Mouse (Mus musculus) monocyte, adult 5-6 weeks (primary cell): Measurements from ENCODE around the gene Rdh16f2. TPM values are rescaled to one million over a fixed set of nuclear protein-coding genes. Genes with fewer than 3 reads are reported as not detected.
"Not testable (repeated sequence)": the region's sequence is repeated elsewhere in the genome, so short reads cannot be mapped to it uniquely, and the experiment has no call there.

ENCODE experiments used
- ATAC-seq: fragments of 153-309, 156-312 bp; replicated peaks from 2 replicates; pipeline ENCODE4 v1.8.0; 2017; ENCODE audit warnings: mild to moderate bottlenecking; ENCODE audit not compliant: low TSS enrichment, insufficient number of reproducible peaks, severe bottlenecking, poor library complexity, low FRiP score
- total RNA-seq: library from RNA; stranded (forward); fragments of 200-1000, 200-491, 200-594 nt; gene quantifications from 3 replicates; pipeline ENCODE4 v1.2.3, GENCODE M21; 2017

Gene Rdh16f2
- total RNA-seq, 1 experiment from 2014 or later: not detected

DNA sequence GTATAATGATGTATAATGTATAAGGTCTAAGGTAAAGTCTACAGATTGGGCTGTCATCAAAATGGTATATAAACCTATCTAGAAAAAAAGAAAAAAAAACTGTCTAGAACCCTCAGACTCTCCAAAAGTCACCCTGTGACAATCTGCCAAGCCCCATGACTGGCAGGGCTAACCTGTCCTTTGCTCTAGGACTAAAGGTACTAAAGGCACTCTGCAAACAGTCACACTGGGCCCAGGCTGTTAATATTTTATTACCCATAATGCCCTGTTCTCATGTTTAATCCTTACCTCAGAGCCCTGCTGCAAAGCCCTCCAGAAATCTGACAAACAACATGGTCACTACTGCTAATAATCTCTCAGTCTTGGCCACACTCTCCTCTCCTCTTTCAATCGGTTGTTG, 20.3 kb downstream of the Rdh16f2 start:
- no peak for ATAC-seq

DNA sequence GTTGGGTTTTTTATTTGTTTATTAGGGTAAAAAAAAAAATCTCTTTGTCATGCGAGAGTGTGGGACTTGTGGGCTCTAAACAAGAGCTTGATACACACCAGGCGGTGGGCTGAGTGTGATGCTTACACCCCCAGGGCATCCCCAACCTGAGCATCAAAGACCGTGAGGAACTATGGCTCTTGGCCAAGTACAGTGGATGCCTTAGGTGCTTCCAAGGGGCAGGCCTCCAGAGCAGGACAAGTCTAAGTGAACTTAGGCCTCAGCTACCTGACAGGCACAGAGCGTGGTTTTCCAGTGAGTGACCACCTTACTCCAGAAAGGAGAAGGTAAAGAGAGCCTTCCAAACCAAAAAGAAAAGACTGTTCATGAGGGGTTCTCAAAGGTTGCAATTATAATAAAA, 20.7 kb downstream of the Rdh16f2 start:
- ATAC-seq: no peak

DNA sequence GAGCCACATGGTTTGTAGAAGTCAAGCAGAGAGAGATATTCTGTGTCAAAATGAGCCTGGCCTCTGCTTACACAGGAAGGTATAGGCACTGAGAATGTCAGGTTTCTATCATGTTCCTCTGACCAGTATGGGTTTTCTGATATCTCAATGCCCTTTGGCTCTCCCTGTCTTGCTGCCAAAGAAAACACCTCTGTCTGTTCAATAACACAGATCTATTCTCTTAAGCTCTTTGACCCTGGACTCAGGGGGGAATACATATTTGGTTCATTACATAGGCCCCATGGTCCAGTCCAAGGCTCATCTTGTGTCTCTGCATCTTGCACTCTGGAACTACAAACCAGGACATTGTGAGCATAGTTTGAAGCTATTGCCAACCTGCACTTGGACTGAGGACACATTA, 22.3 kb downstream of the Rdh16f2 start, which contains the start of gene Rdh7:
TSS of gene Rdh7 (minus strand) at position 213 of the 400 bp plus-strand sequence.
- no peak for ATAC-seq

DNA sequence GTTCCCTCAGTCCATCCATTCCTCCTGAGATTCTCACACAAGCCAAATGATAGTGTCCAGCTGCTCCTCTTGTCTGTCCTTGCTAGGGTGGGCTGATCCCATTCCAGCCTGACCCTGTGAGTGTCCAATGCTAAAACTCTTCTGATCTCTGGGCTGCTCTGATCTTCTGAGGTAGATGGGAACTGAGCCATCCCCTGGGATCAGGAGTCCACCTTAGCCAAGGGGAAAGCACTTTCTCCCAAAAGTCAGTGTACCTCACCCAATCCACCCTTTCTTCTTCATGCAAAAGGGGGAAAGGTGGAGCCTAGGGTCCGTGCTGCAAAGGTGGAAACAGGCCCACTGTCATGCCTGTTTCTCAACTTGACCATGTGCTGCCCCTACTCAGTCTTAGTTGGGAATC, 25.2 kb downstream of the Rdh16f2 start:
- ATAC-seq: no peak

DNA sequence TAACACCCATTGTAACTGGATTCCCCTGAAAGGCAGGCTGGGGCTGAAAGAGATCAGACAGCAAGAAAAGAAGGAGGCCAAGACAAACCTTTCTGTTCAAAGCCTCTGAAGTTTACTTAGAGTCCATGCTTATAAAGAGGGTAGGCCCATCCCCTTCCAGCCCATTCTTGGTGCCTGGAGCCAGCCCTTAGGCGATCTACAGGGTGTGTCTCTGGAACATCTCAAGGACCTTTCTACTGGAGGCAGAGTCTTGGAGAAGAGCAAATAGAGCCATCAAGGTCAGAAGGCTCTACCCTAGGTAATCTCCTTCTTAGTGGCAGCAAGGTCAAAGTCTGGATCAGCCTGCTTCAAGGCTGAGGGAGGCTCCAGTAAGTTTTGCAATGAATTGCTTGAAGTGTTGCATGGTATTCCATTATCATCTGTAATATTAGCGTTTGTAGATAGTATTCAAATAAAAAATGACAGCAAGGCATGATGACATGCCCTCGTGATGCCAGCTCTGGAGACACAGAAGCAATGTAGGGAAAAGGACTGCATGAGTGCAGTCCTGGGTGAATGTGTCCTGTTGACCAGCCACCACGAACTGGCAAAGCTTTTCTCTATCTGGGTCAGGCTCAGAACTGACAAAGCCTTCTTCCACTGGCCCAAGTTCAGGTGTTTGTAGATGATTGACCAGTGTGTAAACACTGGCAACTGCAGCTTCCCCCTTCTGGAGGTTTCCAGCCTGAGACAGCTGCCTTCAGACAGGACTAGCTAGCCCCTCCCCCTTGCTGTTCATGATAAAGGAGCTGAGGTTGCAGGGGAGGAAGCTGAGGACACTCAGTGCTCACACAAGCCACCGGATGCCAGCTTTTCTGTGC, 27.1 kb downstream of the Rdh16f2 start:
- not testable (repeated sequence) for ATAC-seq

DNA sequence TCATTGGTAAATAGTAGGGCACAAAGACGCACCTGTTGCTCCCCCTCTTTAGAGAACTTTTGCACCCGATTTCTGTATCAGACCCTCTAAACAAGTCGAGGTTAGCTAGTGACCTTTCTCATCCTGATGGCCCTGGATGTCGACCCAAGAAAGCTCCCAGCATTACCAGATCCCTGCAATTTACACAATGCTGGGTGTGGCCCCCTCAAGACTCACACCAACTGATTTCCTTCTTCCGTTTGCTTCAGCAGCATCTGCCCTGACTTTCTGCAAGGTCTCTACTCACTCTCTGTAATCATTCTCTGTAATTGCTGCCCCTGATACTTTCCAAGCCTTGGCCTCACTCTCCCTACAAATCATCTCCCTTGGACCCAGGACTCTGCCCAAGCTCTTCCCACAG, 30.4 kb downstream of the Rdh16f2 start:
- ATAC-seq: no peak

DNA sequence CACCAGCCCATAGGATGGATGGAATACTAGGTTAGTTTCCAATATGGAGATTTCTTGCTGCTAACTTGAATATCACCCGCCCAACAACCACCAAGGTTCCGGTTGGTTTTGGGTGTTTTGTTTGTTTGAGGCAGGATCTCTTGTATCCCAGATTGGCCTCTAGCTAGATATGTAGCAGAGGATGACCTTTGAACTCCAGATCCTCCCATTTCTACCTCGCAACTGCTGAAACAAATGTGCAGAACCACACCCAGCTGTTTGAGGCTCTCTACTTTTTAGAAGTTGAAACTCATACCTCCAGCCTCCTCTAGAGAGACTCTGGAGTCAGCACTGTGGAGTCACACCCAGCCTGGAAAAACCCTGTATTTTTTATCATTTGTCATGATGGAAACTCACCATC, 31.2 kb downstream of the Rdh16f2 start:
- ATAC-seq: no peak

DNA sequence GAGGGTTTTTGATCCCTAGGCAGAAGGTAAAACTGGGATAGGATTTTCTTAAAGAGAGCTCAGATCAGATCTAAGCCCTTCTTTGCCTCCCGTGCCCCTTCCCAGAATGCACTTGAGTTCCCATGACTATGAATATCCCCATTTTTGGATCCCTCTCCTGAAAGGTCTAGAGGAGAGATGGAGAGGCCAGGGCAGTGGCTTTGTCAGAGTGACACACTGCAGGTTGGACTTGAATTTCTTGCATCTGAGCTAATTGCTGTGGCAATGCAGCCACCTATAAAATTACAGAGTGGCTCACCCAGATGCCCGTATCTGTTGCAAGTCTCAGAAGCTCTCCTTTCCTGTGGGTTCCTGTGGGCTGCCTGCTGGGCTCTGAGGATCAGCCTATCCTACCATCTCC, 31.9 kb downstream of the Rdh16f2 start, which contains the start of gene Sdr9c7:
TSS of gene Sdr9c7 (plus strand) at position 301 of the 400 bp plus-strand sequence.
- no peak for ATAC-seq

DNA sequence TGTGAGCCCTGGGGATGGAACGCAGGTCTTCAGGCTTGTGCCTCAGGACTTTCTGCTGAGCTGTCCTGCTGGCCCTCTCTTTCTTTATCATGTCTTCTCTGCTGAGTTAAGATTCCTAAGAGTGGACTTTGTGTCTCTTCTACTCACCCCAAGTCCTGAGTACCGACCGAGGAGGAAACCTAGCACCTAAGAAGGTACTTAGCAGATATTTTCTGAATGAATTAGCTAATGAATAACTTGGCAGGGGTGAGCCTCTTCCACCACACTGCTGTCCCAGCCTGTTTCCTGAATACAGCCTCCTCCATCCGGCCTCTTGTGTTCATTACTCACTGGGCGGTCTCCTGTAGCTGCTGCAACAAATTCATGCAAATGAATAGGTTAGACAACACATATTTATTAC, 33.5 kb downstream of the Rdh16f2 start:
- ATAC-seq: no peak

DNA sequence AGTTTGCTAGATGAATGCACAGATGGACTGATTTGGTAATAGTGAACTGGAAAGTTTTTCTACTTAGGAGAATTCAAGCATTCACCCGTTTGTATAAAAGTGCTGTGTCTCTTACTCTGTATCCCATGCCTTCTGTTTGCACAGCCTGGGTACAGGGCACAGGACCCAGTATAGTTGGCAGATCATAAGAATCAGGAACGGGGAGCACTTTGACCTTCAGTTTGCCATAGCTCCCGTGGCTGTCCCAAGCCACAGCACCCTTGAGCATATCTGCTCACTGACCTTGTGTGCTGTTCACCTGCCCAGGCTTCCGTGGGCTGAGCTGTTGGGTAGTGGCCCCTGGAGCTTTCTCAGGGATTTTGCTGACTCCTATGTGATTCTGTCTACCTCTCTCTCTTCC, 35.5 kb downstream of the Rdh16f2 start:
- ATAC-seq: no peak

DNA sequence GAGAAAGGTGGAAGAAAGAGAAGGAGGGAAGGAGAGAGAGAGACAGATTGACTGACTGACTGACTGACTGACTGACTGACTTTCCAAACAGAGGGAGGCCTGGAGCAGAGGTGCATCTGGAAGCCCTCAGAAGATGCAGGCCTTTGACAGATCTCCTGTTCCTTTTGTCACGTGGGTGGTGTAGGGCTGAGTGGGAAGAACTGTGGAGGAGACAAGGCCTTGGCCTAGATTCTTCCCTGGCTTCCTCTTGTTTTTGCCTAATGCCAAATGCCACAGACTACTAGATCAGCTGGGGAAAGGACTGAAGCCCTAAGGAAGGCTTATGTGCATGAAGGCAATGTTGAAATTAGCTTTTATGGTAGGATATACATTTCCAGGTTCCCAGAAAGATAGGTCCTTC, 36.8 kb downstream of the Rdh16f2 start:
- ATAC-seq: no peak

DNA sequence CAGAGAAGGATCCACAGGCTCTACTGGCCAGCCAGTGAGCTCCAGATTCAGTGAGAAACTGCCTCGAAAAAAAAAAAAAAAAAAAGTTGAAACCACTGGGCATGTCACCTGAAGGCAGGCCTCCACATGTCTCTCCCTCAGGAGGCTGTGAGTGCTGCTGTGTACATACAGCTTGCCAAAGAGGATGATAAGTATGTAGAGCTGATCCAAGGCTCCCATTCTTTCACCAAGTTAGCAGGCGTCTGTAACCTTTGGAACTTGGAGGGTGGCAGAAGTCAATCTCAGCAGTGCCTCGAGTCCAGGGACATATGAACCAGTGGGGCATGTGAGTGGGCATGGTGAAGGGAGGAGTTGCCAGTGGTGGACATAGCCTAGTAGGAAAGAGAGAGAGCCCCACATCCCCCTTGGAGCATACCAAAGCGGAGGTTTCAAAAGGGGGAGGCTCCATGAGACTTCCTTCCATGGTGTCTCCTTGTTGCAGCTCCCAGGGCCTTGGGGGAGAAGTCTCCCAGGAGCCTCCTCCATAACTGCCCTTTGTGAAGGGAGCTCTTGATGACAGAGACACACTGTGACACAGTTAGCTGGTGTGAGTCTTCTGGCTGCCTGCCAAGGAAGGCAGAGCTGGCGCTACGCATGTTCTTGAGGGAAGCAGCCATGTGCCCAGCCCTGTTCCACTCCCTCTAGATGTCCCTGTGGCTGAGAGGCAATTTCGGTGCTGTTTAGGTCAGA, 38.6 kb downstream of the Rdh16f2 start:
- ATAC-seq: no peak

DNA sequence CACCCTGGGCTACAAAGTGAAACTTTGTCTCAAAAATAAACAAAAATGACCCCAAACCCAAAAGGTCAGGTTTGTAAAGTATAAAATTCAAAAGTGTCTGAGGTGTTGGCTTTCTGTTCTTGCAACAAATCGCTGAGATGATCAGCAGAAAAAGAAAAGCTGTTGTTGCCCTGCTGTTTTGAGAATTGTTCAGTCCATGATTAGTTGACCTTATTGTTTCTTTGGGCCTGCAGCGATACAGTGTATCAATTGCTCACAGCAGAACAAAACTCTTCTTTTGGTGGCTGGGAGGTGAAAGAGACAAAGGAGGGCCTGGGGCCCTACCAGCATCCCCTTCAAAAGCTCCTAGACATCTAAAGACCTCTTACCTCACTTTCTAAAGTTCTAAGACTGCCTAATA, 39.9 kb downstream of the Rdh16f2 start:
- ATAC-seq: no peak

DNA sequence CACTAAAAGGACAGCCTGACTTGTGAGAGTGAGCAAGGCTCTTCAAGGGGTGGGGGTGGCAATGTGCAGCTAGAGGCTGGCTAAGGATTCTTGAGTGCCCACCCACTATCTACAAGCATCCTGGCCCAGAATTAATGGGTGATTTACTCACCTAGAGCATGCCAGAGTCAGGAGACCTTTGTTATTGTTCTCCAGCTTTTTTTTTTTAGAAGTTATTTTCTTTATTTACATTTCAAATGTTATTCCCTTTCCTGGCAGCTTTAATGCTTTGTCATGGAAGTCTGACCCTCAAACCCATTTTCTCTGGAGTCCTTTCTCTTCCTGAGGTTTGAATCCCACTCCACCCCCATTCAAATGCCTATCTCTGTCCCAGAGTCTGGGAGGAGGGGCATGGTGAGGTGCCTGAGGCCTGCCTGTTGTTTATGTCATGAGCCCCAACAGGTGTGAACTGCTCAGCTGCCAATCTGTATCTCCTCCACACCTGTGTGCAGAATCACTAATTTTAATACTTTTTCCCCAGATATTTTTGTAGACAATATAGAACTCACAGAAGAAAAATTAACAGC, 41.2 kb downstream of the Rdh16f2 start:
- no peak for ATAC-seq

DNA sequence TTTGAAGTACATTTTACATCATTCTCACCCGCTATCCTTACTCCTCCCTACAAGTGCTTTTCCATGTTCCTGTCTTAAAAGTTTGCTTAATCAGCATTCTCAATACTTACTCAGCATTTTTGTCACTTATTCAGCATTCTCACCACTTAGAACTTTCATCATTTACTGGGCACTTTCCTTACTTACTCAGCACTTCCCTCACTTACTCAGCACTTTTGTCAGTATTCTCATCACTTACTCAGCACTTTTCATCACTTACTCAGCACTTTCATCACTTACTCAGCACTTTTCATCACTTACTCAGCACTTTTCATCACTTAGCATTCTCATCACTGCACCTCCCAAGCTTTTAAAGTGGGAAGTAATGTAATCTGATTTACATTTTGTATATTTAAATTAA, 49.3 kb downstream of the Rdh16f2 start:
- no peak for ATAC-seq

DNA sequence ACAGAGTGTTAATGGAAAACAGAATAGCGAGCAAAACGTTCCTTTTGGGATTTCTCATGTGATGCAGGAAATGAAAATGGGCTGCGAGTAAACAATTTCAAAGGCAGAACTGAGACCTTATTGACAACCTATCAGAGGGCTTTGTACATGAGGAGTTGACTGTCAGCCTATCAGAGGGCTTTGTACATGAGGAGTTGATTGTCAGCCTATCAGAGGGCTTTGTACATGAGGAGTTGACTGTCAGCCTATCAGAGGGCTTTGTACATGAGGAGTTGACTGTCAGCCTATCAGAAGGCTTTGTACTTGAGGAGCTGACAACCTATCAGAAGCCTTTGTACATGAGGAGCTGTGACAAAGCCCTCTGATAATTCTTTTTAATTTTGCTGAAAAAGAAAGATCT, 50.9 kb downstream of the Rdh16f2 start:
- ATAC-seq: not testable (repeated sequence)

DNA sequence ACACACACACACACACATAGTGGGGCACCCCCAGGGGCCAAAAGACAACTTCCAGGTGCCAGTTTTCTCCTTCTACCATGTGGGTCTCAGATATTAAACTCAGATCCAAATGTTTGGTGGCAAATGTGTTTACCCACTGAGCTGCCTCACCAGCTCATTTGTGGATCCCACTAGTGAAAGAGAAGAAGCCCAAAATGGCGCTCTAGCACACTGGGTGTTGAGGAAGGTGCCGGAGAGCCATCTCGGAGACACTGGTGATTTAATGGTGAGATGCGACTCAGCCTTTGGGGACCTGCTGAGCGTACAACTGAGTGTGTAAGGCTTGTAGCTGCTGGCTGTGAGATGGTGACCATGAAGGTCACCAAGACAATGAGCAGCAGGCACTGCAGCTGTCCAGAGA, 51.4 kb downstream of the Rdh16f2 start:
- ATAC-seq: no peak

DNA sequence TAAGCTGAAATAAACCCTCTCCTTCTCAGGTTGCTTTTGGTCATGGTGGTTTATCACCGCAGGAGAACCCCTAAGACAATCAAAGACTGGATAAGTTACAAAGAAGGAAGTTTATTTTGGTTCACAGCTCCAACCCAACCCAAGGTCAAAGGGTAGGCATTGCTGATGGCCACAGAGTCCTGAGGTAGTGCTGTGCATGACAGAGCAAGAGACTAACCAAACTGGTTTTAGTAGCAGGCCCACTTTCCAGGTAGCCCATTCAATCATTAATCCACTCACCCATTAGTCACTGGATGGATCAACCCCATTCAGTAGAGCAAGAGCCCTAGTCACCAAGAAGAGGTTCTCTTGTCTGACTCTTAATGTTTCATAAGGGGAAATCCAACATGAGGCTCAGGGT, 56.0 kb downstream of the Rdh16f2 start:
- ATAC-seq: no peak

DNA sequence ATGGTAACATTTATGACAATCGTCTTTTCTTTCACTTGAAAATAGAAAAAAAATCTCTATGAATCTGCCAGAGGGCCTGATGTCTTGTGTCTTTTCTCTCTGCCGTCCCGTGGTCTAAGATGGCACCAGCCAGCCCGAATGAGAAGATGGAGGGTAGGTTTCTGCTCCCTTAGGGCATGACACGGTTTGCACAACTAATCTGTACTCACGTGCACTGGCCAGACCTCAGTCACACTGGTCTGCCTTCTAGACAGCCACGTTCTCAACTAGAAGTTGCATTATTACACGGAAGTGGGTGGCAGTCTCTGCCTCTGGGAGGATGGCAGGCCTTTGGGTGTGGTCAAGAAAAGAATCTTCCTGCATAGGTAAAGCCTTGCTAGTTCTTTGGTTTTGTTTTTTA, 56.8 kb downstream of the Rdh16f2 start:
- no peak for ATAC-seq
